Mouse (Mus musculus) hematopoietic stem cell, adult 5-6 weeks (primary cell): ENCODE data around the gene Nup62. TPM values are rescaled to one million over a fixed set of nuclear protein-coding genes. Genes with fewer than 3 reads are reported as not detected.

ENCODE experiments used
- ATAC-seq, 2 experiments: fragments of 125-278 bp in 1 of 2; replicated peaks in 1 of 2; 2 replicates each; pipeline ENCODE4 v1.8.0; 2016 to 2017; ENCODE audit warnings: inconsistent platforms in 2 of 2, mild to moderate bottlenecking in 2 of 2, moderate number of reproducible peaks in 2 of 2, low read depth in 1 of 2, moderate TSS enrichment in 1 of 2; ENCODE audit not compliant: low FRiP score in 2 of 2, poor library complexity in 2 of 2, severe bottlenecking in 2 of 2, insufficient read depth in 1 of 2, low TSS enrichment in 1 of 2
- total RNA-seq: library from RNA; stranded (forward); fragments of 172-1452, 232-1000 nt; gene quantifications from 2 replicates; pipeline ENCODE4 v1.2.3, GENCODE M21; 2017

Gene Nup62
- total RNA-seq = 96.9 and 114 TPM in 2 replicates

GRCm38 (mm10) chr7:44815721-44816469 lies at the start of gene Nup62, which contains the start of gene Il4i1:
Nup62 (plus strand) TSS chr7:44816088.
Il4i1 (plus strand) TSS chr7:44816387.
- ATAC-seq = peak; percentile 91 to 96

- no peak for ATAC-seq
These were observed 47.8 kb upstream of the Nup62 start for GRCm38 (mm10) chr7:44768129-44768528.

- 0 out of 4 replicates have a peak, but pooled peaks of 1 of the 2 experiments have one; percentile 16 for ATAC-seq
These were observed 45.8 kb upstream of the Nup62 start for GRCm38 (mm10) chr7:44770046-44770578.

GRCm38 (mm10) chr7:44772591-44773204 lies 43.2 kb upstream of the Nup62 start:
- ATAC-seq = no peak

- no peak for ATAC-seq
These were observed 38.9 kb upstream of the Nup62 start for GRCm38 (mm10) chr7:44776849-44777498.

GRCm38 (mm10) chr7:44780101-44780500 lies 35.8 kb upstream of the Nup62 start:
- no peak for ATAC-seq

GRCm38 (mm10) chr7:44789531-44789930 lies 26.4 kb upstream of the Nup62 start:
- no peak for ATAC-seq

GRCm38 (mm10) chr7:44790066-44790465 lies 25.8 kb upstream of the Nup62 start:
- no peak for ATAC-seq

GRCm38 (mm10) chr7:44792781-44793180 lies 23.1 kb upstream of the Nup62 start:
- ATAC-seq = no peak

- no peak for ATAC-seq
These were observed 7.0 kb upstream of the Nup62 start for GRCm38 (mm10) chr7:44808927-44809326.

- no peak for ATAC-seq
These were observed 6.4 kb upstream of the Nup62 start for GRCm38 (mm10) chr7:44809466-44809865.

- ATAC-seq = no peak
These were observed 5.5 kb upstream of the Nup62 start for GRCm38 (mm10) chr7:44810365-44810764.

- no peak for ATAC-seq
These were observed 4.9 kb upstream of the Nup62 start for GRCm38 (mm10) chr7:44810819-44811557.

- ATAC-seq = no peak
These were observed 3.1 kb upstream of the Nup62 start for GRCm38 (mm10) chr7:44812651-44813325.

- no peak for ATAC-seq
These were observed 1.9 kb upstream of the Nup62 start for GRCm38 (mm10) chr7:44813985-44814384.

- ATAC-seq = no peak
These were observed 1.5 kb upstream of the Nup62 start for GRCm38 (mm10) chr7:44814423-44814822.

- no peak for ATAC-seq
These were observed 835 bp upstream of the Nup62 start for GRCm38 (mm10) chr7:44814952-44815553.
